Mouse (Mus musculus): ENCODE measurements around the gene Wdr46.

- TF ChIP-seq CTCF (IDR thresholded peaks at IDR 0.05; ENCODE audit: extremely low read depth, insufficient read length, insufficient replicate concordance, low read depth, low read length) (0 out of 2 replicates have a peak, but pooled peaks have one; percentile 3), POLR2A (IDR thresholded peaks at IDR 0.05; ENCODE audit: low read depth, low read length) (peak; percentile 93)
Observed at GRCm38 (mm10) chr17:33955555-33956214, 15.2 kb downstream of the Wdr46 start, which contains the start of the genes Vps52 and Rps18.
